Mouse (Mus musculus) inflammation-experienced regulatory T-cells, adult 6 months (primary cell): ENCODE measurements around the gene Ahcyl2. TPM values are rescaled to one million over a fixed set of nuclear protein-coding genes. Genes with fewer than 3 reads are reported as not detected.

Experiments
- ATAC-seq: one replicate; pipeline ENCODE4 v1.8.0; 2017
- polyA plus RNA-seq, 3 experiments: library from polyadenylated mRNA; unstranded; fragments of 100-300 nt; shearing (Covaris generic); gene quantifications; one replicate each; pipeline ENCODE4 v1.2.1; 2017

Gene Ahcyl2
- polyA plus RNA-seq, 3 experiments from 2014 or later = 28.9 to 79.9 (median 60.8) TPM

DNA sequence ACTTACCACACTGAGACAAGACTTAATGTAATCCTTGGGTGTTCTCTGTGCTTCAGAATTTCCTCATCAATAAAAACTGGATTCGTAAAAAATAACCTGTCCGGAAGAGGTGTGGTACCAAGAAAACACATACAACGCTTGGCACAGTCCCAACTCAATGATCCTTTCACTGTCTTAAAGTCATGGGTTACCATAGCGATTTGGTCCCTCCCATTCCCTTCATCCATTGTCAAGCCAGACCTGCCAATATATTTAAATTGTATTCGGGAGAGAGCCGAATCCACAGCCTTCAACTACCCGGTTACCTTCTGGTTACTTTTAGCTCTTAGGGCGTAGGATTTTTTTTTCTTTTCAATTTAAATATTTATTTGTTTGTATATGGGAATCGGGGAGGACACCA, 148.0 kb downstream of the Ahcyl2 start:
- no peak for ATAC-seq

DNA sequence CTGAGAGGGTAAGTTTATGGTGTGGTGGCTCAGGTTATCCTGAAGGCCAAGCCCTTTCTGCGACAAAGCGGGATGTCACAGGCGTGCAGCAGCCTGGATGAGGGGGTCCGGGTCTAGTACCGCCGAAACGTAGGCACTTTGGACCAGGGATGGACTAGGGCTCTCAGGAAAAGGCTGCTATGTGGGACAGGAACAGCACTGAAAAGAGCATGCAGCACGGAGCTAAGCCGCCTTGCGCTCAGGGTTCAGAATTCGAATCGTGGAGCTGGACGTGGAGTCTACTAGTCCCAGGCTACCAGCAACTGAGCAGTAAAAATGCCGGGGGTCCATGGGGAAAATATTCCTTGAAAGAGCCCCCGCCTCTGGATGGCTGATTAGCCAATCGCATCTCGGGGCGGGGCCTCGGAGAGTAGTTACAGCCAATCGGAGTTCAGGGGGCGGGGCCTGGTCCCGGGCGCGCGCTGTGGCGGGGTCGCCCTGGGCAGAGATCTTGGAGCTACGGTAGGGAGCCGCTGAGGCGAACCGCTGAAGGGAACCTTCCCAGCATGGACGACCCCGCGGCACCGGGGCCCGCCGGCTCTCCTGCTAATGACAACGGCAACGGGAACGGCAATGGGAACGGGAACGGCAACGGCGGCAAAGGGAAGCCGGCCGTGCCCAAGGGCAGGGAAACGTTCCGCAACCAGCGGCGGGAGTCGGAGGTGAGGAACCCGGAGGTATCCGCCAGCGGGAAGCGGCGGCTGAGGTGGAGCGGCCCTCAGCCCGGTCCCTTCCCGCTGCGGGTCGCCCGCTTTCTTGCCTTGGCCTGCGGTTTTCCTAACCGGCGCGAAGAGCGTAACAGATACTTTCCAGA, 148.9 kb downstream of the Ahcyl2 start, which contains the start of gene Strip2:
Gene Strip2, plus strand, starts transcription at position 483 of the 853 bp plus-strand sequence.
- ATAC-seq = peak; percentile 89

GRCm38 (mm10) chr6:29917383-29917720, 149.5 kb downstream of the Ahcyl2 start:
- ATAC-seq = no peak

- no peak for ATAC-seq
These were observed 150.1 kb downstream of the Ahcyl2 start for GRCm38 (mm10) chr6:29917947-29918346.

DNA sequence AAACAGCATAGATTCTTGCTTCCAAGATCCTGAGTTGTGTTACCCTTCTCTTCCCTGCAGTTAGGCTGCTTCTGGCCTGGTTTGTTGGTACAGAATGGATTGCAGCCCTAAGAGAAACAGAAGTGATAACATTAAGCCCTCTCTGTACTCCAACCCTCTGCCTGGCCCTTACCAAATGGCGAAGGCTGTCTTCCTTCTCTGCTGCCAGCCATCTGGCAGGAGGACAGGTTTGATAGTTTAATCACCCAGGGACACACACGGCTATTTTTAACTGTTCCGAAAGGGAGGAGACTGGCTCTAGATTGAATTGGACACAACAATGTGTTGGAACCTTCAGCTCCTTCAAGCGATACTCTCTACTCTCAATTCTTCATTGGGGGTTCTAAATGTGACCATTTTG, 155.7 kb downstream of the Ahcyl2 start:
- ATAC-seq = no peak

DNA sequence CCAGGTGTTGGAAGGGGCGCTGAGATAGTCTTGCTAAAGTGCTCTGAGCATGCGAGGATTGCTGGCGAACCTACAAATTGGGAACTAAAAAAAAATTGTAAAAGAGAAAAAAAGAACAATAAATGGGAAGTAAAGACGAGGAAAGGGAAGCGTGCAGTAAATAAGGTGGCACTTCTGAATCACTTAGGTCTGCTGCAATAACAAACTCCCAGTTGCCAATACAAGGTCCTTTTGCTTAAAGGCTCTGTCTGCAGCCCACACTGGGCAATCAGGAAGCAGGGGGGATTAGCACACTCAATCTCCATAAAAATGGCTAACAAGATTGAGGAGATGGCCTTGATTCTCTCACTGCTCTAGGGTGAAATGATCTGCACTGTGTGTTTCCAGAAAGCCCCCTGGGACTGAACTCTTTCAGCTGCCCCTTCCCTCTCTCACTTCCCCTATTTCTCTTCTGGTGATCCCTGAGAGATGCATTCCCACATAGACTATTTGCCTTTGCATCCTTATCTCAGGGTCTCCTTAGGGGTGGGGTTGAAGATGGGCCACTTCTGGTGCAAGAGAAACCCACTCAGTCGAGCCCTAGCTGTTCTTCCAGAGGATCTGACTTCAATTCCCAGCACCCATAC, 157.9 kb downstream of the Ahcyl2 start:
- ATAC-seq = no peak

DNA sequence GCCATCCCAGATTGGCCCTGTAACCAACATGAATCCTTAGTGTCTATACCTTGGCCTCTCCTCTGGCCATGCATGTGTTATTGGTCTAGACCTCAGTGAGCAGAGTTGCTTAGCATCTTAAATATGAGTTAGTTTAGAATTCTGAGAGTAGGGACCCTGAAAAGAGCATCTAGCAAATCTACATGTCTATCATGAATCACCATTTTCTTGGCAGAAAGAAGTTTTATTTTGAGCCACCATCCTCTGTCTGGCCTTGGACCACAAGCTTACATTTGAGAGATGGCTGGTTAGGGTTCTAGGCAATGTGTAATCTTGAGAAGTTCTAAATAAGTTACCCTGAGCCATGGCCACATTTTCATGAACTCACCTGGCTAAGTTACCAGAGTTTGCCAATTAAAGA, 162.3 kb downstream of the Ahcyl2 start:
- ATAC-seq = no peak

DNA sequence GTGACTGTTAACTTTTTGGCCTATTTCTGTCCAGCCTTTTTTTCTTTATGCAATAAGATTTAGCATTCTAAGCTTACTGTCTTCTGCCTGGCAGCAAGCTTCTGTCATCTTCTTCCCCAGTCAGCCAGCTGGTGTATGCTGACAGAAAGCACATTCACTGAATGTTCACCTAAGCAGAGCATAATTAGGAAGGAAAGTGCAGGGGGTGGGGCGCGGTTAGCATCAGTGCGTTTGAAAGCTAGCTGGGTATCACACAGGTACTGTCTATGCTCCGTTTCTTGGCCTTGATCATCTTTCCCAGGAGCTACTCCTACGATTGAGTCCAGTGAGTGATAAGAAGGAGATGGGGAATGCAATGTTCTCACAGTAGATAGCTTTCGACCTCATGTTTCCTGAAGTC, 162.9 kb downstream of the Ahcyl2 start:
- no peak for ATAC-seq

DNA sequence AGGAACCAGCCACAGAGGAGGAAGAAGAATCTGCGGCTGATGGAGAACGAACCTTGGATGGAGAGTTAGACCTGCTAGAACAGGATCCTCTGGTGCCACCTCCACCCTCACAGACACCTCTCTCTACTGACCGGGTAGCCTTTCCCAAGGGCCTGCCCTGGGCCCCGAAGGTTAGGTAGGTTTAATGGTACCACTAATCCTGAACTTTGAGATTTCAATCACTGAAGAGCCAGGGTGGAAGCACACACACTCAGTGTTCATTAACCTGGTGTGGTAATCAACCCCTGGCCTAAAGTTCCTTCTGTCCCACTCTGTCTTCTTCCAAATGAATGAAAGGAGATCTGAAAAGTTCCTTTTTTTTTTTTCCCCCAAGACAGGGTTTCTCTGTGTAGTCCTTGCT, 163.4 kb downstream of the Ahcyl2 start:
- ATAC-seq = no peak

DNA sequence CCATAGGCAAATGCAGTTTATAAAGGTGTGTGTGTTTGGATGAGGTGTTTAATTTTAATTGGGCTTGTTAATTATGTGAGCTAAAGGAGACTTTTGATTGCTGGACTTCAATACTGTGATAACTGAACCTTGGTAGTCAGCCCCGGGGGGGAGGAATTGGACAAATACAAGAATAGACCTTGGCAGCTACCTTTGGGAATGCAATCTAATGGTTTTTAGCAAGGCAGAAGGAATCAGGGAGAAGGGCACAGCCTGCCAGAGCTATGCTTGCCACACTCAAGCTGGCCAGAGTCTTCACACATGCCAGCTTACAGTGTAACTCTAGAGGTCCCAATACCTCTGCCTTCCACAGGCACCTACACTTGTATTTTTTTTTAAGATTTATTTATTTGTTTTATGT, 167.9 kb downstream of the Ahcyl2 start:
- ATAC-seq = no peak

DNA sequence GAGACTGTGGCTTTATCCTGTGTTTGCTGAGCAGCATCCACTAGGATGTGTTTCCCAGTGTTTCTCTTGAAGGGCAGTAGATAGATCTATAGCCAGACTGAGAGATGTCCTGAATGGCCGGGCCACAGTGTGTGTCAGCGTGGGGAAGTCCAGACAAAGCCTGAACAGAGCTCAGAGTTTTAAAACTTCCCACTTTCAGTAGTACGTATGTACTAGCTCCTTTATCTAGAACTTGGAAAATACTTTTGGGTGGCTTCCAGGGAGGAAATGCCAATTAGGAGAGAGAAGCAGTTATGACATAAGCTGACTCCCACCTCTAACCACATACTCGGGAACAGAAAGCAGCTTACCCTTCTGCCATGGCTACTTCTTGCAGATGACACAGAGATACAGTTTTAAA, 172.6 kb downstream of the Ahcyl2 start:
- ATAC-seq = no peak

- no peak for ATAC-seq
These were observed 173.2 kb downstream of the Ahcyl2 start for GRCm38 (mm10) chr6:29941036-29941435.

GRCm38 (mm10) chr6:29944465-29944864, 176.7 kb downstream of the Ahcyl2 start:
- no peak for ATAC-seq

DNA sequence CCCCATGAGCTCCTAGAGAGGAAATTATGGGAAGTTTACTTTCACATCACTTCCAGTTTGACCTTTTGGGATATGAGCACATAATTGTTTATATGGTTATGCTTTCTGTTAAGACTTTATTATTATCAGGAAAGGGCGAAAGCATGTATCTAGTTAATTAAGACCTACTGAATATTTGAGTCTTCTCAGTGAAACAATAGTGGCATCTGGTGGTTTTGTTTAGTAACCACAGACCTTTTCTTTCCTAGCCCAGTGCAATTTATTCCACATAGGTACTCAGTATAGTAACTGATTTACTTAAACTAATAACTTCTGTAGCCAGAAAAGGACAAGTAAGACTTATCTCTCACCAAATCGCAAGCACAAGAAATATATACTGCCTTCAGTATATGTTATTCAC, 178.8 kb downstream of the Ahcyl2 start:
- no peak for ATAC-seq

DNA sequence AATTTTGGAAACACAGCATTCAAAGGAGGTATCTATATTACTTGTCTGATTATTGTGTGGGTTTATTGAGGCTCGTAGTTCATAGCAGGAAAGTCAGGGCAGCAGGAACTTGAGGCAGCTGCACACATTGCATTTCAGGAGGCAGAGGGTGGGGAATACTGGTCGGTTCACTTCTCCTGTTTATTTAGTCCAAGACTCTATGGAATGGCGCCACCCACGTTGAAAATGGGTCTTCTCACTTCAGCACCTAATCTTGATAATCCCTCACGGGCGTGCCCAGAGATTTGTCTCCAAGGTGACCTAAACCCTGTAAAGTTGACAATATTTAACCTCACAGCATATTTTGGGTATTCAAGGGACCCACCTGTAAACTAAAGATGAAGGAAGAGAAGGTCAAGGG, 180.0 kb downstream of the Ahcyl2 start:
- ATAC-seq = no peak

DNA sequence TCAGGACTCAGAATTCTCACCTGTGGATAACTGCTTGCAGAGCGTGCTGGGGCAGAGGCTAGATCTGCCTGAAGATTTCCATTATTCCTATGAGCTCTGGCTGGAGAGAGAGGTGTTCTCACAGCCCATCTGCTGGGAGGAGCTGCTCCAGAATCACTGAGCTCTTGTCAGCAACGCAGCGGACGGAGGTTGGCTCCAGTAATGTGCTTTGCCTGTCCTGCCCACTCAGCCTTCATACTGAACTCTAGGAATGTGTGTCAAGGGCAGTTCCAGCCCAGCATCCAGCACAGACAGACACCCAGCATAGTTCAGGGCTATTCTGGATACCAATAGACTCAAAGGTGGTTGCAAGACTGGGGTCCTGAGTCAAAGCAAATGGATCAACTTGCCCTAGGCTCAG, 188.9 kb downstream of the Ahcyl2 start:
- no peak for ATAC-seq

DNA sequence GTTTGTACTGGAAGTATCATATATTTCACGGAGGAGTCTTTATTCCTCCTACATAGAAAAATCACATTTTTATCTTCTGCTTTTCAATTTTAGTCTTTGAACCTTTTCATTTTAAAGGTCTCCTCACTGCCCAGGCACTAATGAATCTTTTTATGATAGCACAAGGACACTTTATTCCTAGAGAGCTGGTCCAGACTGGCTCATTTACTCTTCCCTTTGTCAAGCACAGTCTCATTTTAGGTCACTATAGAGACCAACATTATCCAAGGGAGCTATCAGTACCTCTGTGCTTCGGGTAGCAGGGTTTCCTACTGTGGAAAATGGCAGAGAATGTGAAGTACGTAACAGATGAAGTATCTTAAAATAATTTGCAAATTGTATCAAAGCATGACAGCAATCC, 190.9 kb downstream of the Ahcyl2 start:
- ATAC-seq = no peak

DNA sequence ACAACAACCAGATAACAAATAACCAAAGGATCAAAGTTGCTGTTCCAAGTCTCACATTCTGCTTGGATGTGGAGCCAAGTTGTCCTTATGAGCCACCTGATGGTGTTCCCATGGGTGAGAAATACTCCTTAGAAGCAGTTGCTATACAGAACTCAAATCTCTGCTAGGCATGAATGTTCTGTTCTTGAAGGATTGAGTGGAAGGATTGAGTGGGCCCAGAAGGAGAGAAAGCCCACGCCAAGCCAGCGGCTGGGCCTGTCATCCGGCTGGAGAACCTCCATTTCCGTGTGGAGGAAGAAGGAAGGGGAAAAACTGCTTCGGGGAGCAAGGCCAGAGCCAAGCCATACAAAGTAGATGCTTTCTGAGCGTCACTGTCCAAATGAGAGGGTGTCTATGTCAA, 193.3 kb downstream of the Ahcyl2 start:
- no peak for ATAC-seq

Other genes with a start within 250 kb of the Ahcyl2 start
- 10 to 100 TPM; 19.2 to 26.7 (median 20.9) TPM for gene Irf5, start 241.4 kb upstream of the Ahcyl2 start, polyA plus RNA-seq
- gene Tnpo3, start 158.1 kb upstream of the Ahcyl2 start, polyA plus RNA-seq = 10 to 100 TPM; 67.2 to 86.7 (median 75.6) TPM
- gene Tspan33, start 73.8 kb upstream of the Ahcyl2 start, polyA plus RNA-seq = under 1 TPM in 2 of 3 experiments, not detected in 1; 0.12 to 0.39 TPM
- not detected for gene Smo, start 32.5 kb upstream of the Ahcyl2 start, polyA plus RNA-seq
- gene Strip2, start 149.0 kb downstream of the Ahcyl2 start, polyA plus RNA-seq = under 1 TPM in 1 of 3 experiments, not detected in 2; 0.12 TPM